Mouse (Mus musculus): Measurements from ENCODE around the gene Paxbp1. TPM values are rescaled to one million over a fixed set of nuclear protein-coding genes. Genes with fewer than 3 reads are reported as not detected.

Paxbp1 gene
- total RNA-seq, 4 experiments from 2014 or later = 5.0 to 10.3 (median 6.2) TPM

DNA sequence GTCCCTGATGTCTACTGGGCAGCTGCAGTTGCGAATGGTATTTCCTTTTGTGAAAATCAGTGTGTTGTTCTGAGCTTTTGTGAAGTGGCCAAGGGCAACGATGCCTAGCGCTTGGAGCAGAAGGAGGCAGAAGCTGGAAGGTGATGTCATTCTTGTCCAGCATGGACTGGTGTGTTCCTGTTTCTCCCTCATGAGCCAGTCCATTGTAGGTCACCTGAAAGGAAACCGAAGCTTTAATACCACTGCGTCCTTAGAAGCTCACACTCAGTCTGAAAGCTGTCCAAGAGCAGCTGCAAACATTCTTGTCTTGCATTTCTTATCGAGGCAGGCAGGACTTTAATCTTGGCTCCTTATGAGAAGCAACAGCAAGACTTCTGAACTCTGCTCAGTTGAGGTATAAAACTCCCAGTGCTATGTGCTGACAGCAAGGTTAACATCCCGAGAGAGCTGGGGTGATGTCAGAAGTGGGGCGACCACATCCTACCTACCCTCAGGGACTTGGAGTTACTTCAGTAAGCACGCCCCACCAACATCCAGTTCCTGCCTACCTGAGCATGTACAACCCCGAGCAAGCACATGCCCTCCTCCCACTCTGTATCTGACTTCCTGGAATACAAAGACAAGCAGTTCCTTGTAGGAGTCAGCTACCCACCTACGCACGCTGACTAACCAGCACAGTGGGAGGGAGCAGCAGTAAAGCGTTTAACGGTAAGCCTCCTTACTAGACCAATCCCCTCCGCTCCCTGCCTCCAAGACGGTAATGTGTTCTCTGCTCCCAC lies 11.9 kb upstream of the Paxbp1 start:
- no peak for DNase-seq (ENCODE audit: low spot score in 2 of 2)

DNA sequence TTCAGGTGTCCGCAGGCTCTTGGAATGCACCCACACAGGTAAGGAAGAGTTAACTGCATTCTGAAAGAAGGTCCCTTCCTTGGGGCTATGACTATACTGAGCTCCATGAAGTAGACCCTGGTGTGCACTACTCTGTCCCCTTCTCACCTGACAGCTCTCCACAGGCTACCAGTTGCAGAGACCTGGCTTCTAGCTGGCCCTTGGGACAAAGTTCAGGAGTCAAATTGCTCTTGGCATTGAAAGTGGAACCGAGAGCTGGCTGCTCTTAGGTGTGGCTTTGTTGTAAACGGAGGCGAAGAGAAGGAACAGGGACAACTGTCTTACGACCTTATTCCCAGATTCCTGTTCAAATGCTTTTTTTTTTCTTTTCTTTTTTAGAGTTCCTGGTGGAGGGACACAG lies 10.8 kb upstream of the Paxbp1 start:
- no peak for DNase-seq (ENCODE audit: low spot score in 2 of 2)

DNA sequence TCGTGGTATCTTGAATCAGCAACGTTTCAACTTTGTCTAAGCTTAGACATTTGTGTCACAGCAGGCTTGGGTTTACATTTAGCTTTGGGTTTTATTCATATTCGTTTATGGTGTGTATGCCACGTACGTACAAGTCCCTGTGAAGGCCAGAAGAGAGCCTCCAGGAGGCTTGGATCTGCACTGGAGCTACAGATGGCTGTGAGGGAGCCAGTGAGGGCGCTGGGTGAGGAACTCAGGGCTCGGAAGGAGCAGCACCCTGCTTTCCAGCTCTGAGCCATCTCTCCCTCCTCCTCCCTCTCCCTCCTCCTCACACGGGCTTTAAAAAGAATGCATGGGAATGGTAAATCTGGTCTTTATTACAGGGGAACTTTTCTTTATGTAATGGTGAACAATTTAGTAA lies 9.3 kb upstream of the Paxbp1 start:
- no peak for DNase-seq (ENCODE audit: low spot score in 2 of 2)

DNA sequence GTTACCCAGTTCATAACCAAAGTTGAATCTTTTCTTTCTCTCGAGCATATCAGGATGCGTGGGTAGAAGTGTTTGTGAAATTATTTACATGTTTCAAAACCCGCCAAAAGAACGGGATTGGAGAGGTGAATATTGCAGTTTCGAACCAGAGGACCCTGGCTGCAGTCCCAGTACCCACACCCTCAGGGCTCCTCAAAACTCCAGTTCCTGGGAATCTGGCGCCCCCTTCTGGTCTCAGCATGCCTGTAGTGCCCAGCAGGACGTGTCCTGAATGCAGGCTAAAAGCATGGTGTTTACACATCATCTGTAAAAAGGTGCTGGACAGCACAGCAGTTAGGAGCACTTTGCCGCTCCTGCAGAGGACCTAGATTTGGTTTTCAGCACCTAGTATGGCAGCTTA lies 1.2 kb upstream of the Paxbp1 start:
- DNase-seq (ENCODE audit: low spot score in 2 of 2) = peak; percentile 11 to 14

DNA sequence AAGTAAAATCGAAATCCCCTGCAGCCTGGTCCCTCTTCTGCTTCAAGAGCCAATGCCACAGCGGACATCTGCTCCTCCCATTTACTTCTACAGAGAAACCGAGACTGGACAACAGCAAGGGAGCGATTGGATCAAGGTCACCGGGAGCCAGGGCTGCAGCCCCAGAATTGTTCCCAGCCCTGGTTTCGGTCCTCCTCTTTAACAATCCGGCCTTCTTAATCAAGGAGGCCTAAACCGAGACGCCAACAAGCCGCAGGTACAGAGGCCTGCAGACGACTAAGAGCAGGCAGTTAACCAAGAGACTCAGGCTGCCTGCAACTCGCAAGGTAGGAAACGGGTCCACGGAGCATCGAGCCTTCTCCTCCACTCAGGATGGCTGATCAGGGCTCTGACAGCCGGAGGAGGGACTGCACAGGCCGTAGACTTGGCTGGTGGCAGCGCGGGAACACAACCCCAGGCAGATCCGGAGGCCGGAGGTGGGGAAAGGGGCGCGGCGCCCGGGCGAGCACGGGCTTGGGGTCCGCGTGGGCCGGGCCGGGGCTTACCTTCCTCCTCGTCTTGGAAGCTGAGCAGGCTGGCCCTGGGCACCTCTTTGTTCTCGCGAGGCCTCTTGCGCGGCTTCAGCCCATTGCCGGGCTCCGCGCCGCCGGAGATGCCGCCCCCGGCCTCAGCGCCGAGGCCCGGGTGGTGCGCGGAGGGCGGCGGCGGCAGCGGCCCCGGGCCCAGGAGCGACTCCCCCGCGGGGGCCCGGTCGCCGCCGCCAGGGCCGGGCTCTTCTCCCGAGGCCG lies 688 bp downstream of the Paxbp1 start:
- peak; percentile 15 to 35 for DNase-seq (ENCODE audit: low spot score in 2 of 2)

DNA sequence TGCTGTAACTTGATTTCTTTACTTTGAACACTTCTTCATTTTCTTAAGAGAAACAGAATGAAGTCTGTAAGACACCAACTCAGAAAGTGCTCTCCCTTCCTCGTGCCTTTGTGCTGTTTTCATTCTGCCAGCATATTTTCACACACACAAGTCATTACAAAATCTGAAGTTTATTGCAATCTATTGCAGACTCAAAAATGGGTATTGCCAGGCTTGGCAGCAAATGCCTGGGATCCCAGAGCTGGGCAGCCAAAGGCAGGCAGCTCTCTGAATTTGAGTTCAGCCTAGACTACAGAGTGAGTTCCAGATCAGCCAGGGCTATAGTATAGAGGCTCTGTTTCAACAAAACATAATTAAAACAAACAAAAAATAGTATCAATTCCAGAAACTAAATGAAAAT lies 1.7 kb downstream of the Paxbp1 start:
- DNase-seq (ENCODE audit: low spot score in 2 of 2) = no peak

GRCm38 (mm10) chr16:91035866-91036265 lies 8.5 kb downstream of the Paxbp1 start:
- DNase-seq (ENCODE audit: low spot score in 2 of 2) = no peak

DNA sequence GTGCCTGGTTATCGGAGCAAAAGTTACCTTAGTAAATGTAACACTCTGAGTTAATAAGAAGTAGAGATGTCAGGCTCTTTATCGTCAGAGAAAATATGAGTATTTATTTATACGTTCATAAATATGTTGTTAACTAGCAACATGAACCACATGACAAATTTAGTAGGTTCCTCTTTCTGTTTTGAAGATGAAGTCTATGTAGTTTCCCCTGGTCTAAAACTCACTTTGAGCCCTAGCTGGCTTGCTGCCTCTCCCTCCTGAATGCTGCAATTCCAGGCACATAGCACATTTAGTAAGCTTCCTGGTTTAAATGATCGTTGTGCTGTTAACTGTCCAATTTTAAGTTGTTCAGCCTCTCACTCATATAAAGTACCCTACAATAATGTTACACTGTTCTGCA lies 13.6 kb downstream of the Paxbp1 start:
- DNase-seq (ENCODE audit: low spot score in 2 of 2) = no peak

DNA sequence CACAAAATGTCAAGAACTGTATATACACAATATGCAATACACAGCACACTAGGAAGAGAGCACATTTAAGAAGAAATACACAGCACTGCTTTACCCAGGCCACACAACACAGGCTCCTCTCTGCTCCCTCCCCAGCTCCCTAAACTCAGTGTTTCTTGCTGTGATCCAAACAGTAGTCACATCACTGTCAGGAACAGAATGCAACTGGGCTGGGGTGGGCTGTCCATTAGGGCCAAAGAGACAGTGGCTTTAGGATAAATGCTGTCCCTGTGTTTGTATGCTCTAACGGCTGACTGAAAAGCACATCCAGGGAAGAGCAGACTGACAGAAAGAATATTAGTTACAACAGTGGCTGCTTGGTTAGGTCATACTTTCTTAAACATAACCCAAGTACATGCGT lies 14.4 kb downstream of the Paxbp1 start:
- no peak for DNase-seq (ENCODE audit: low spot score in 2 of 2)

DNA sequence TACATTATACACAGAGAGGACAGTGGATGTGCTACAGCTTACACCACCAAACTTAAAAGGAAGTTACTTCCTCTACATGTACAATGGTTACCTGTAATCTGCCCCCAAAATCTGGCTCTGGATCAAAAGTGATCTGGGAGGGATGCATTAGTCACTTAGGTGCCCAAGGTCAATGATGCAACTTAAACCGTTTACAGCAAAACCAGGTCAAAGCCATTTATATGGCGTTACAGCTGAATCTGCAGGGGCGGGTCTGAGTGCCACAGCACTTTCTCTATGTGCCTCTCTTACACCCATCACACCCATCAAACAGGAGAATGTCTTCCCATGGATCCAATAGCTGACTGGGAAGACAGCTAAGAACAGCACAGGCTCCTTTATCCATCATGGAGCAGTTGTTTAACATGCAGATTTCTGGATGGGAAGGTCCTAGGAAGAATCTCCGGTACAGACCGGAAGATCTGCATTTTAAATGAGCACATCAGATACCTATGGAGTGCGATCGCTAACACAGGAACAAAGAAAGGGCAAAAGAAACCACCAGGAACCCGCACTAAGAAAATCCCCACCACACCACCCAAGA lies 15.1 kb downstream of the Paxbp1 start:
- DNase-seq (ENCODE audit: low spot score in 2 of 2) = no peak

- DNase-seq (ENCODE audit: low spot score in 2 of 2) = no peak
Measured at GRCm38 (mm10) chr16:91026290-91026689, 18.1 kb downstream of the Paxbp1 start.

GRCm38 (mm10) chr16:91023384-91023783 lies 21.0 kb downstream of the Paxbp1 start:
- DNase-seq (ENCODE audit: low spot score in 2 of 2) = no peak

DNA sequence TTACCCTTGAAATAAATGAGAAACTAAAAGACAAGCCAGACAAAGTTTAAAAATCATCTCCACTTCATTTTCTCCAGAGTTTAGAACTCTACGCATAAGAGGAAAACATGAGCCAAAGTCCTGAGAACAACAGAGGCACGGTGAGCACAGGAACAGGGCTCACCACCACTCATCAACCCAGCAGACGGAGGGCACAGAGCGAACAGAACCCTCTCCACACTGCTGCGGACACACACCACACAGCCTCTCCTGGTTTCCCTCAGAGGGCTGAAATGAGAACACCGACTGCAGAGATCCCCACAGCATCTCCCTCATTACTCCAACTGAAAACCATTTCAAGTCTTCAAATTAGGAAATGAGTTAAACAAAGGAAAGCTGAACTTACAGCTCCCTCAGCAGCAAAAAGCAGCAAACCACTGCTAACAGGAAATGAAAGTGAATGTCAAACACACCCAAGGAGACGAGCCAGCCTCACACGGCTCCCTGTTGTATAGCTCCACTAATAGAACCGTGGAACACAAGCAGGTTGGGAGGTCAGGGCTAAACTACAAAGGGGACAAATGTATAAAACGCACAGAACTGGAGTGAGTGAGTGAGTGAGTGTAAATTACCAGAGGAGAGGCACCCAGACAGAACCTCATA lies 23.4 kb downstream of the Paxbp1 start:
- no peak for DNase-seq (ENCODE audit: low spot score in 2 of 2)

DNA sequence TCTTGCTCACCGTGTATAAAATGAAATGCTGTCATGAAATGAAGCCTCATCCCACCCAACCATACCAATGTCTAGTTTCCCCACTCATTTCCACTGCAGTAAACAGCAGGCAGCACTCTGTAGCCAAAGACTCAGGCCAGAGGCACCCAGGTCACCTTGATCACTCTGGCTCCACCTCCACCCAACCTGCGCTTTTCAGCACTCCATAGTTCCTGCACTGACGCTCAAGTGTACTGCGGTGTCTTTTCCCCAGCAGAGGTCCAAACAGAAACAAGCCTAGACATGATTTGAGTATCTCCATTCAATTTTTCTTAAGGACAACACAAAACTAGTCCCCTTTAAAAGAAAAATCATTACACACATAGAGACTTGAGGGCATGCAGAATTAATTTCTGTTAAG lies 24.9 kb downstream of the Paxbp1 start:
- DNase-seq (ENCODE audit: low spot score in 2 of 2) = no peak

DNA sequence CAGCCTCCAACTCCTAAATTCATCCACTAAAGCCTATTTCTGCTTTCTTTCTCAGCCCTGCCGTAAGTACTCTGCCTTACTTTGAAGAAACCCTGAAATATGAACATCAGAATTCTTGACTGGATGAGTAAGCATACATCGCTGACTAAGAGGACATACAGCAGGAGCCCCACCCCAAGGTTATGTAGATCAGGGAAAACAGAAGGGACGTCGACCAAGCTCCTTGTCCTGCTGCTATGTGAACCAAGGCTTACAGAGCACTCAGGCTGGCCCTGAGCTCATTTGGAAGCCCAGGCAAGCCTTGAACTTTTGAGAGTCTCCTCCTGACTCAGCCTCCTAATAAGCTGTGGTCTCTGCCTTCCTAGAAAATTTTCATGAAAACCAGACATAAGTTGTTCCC lies 28.6 kb downstream of the Paxbp1 start:
- no peak for DNase-seq (ENCODE audit: low spot score in 2 of 2)

GRCm38 (mm10) chr16:91011847-91012246 lies 32.5 kb downstream of the Paxbp1 start:
- DNase-seq (ENCODE audit: low spot score in 2 of 2) = no peak

DNA sequence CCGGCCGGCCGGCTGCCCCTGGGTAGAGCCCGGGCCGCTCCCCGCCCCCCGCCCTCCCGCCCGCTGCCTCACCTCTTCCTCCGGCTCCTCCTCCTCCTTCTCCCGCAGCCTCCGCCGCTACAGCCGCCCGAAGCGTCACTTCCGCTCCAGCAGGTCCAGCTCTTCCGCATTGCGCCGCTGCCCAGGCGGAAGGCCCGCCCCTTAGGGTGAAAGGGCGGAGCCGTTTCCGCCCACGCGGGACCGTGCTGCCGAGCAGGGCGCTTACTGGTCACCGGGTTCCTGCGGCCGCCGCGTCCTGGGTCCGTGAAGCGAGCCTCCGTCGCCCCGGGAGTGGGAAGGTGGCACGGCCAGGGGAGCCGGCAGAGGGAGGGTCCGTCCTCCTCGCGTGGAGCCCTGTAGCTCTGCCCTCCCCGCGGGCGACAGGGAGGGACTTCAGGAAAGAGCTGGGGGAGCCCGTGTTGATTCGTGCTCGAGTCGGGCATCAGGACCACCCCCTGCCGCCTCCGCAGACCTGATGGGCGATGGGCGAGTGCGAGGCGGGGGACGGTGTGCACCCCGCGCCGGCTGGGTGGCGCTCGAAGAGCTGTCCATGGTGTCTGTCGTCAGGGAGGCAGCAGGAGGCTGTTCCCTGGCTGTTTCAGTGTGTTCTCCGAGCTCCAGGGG lies 33.2 kb downstream of the Paxbp1 start, which contains the start of gene Synj1:
TSS of gene Synj1 (minus strand) at position 288 of the 663 bp plus-strand sequence.
- peak; percentile 80 to 87 for DNase-seq (ENCODE audit: low spot score in 2 of 2)

DNA sequence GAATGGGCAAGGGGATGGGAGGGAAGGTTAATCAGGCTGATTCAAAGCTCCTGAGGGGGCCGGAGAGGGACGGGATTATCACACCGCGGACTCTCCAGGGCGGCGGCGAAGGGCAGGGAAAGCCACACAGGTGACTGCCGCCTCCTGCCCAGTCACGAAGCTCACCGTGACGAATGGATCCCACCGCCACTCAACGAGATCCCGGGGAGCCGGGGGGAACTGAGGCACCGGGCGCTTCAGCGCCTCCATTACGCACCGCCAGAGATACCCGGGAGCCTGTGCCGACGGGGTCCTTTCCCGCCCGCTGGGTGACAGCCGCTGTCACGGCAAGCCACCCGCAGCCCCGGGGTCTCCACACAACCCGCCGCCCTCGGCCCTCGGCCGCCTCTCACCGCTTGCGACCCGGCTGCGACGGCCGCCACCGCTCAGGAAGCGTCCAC lies 33.7 kb downstream of the Paxbp1 start:
- DNase-seq (ENCODE audit: low spot score in 2 of 2) = no peak

DNA sequence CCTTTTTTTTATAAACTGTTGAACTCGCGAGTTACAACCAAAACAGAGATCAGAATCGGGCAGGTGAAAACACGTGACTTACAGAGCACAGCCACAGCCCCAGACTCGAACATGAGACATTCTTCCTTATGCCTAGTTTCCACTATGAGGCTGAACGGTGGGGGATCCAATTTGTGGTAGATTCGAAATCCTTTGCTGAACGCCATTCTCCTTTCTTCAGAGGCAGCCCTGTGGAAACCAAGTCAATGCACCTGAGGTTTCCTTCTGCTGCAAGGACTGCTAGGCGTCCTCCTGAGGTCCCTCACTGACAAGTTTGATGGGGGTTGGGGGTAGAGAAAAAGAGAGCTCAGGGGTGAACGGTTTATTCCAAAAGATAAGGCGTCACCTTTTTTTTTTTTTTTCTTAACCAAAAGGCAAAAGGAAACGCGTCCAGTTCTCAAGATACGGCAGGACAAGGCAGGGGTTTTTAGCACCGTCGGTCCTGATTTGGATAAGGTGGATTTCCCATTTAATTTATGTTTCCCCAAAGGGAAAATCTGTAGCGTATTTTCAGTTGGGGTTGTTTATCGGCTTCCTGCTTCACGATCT lies 34.3 kb downstream of the Paxbp1 start:
- DNase-seq (ENCODE audit: low spot score in 2 of 2) = no peak

DNA sequence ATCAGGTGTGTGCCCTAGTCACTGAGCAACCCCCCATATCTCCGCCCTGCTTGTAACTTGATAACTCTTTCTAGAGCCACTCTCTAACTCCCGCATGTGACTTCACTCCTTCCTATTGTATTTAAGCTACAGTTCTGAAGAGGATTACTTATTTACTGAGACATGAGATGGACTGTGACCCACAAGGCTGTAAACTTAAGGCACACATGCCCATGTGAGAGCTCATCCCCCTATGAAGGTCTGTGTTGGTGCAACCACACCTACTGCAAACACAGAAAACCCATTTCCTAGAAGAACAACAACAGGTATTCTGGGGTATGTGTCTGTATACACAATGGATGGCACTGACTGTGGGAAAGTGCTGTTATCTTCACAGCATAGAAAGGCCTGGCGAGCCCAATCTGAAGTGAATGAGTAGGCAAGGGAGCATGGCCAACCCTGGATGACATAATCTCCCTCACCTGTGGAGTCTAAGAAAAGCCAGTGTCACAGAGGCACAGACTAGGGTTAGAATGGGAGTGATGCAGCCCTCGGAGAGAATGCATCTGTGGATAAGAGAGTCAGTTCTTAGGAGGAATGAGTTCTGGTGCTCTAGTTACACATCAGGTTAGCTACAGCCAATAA lies 39.3 kb downstream of the Paxbp1 start:
- DNase-seq (ENCODE audit: low spot score in 2 of 2) = no peak
